Mouse (Mus musculus): ENCODE data around the gene Tiam2. TPM values are rescaled to one million over a fixed set of nuclear protein-coding genes. Genes with fewer than 3 reads are reported as not detected.

The Tiam2 gene
- polyA plus RNA-seq, 1 experiment from 2014 or later: 20.6 TPM

DNA sequence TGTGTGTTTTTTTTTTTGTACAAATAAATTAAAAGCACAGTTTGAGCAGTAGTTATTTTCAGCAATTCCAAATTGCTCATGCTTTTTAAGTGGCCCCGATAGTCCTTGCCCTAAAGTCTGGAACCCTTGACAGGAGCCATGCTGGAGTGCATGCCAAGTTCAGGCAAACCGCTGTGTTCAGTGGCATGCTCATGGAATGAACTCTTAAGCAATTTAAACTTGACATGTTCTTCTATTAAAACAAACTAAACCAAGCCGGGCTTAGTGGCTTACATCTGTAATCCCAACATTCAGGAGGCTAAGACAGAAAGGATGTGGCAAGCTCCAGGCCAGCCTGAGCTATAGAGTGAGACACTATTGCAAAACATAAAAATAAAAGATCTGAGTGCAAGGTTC is 11.8 kb upstream of the Tiam2 start:
- Histone ChIP-seq H3K27me3 (no peaks in the 10 kb centered on the region), H3K4me1 (replicated peaks) (0 out of 2 replicates have a peak, but pooled peaks cover 2% of the 10 kb centered on the region), H3K9me3 (peaks cover 6% of the 10 kb centered on the region; the same call in 1 of the 2 replicates), H3K27ac (peak overlapping the region; percentile 35; the same call in 1 of the 2 replicates), H3K9ac (replicated peaks) (peak overlapping the region; percentile 45; the same call in 1 of the 2 replicates), H3K4me2 (peak overlapping the region; percentile 57), H3K4me3 (replicated peaks) (peak overlapping the region; percentile 35), H3K36me3 (no peaks in the 10 kb centered on the region)
- ATAC-seq (ENCODE audit: insufficient number of reproducible peaks, insufficient read depth, low FRiP score, low TSS enrichment, low read depth): peak; percentile 23; the same call in 1 of the 2 replicates
- WGBS: 39% methylated on average over 3 of the region's 3 CpGs

DNA sequence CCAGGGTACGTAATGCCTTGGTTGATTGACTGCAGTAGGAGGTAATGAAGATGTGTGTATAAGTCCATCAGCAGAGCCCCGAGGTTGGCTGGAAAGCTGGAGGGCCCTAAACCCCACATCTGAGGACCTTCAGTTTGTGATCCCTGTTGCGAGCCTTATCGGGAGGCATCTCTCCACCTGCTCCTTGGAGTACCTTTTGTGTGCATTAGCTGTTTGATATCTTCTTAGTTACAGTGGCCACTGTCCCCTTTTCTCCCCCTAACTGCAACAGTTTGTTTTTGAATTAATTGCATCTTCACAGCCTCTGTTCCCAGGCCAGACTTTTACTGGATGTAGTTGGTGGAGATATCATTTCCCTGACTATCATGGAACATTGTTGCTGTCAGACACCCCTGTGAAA is 10.8 kb upstream of the Tiam2 start:
- Histone ChIP-seq H3K27ac (no peak overlapping the region), H3K4me2 (no peak overlapping the region), H3K36me3 (no peaks in the 10 kb centered on the region), H3K9me3 (peaks cover 6% of the 10 kb centered on the region; the same call in 1 of the 2 replicates), H3K4me3 (replicated peaks) (no peak overlapping the region), H3K27me3 (no peaks in the 10 kb centered on the region), H3K9ac (replicated peaks) (no peak overlapping the region), H3K4me1 (replicated peaks) (0 out of 2 replicates have a peak, but pooled peaks cover 2% of the 10 kb centered on the region)
- ATAC-seq (ENCODE audit: insufficient number of reproducible peaks, insufficient read depth, low FRiP score, low TSS enrichment, low read depth): no peak
- WGBS: 82% methylated on average over 4 of the region's 4 CpGs

DNA sequence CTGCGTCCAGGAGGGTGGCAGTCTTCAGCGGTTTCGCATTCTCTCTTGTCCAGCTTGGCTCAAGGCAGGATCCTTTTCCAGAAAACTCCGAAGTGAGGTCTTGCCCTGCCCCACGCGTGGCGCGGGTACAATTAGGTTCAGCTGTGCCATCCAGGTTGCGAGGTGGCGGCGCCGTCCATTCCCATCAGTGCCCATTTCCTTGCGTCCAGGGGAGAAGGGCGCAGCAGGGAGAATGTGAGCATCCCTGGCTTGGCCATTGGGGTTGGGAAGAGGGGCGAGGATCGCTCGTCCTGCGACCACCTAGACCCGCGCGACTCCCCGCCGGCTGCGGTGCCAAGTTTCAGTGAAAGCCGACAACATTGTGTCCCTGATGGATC is 518 bp downstream of the Tiam2 start:
- H3K4me2 ChIP-seq: peak overlapping the region; percentile 85
- no peak for ATAC-seq (ENCODE audit: insufficient number of reproducible peaks, insufficient read depth, low FRiP score, low TSS enrichment, low read depth)
- WGBS: under 1% methylated on average over 25 of the region's 25 CpGs
- peaks cover 15% of the 10 kb centered on the region for H3K27me3 ChIP-seq
- peaks cover 25% of the 10 kb centered on the region for H3K4me1 ChIP-seq (replicated peaks)
- peak overlapping the region; percentile 67 for H3K4me3 ChIP-seq (replicated peaks)
- H3K27ac ChIP-seq: 0 out of 2 replicates have a peak overlapping the region, but pooled peaks have one; percentile 62
- no peaks in the 10 kb centered on the region for H3K36me3 ChIP-seq
- H3K9ac ChIP-seq (replicated peaks): peak overlapping the region; percentile 75
- H3K9me3 ChIP-seq: no peaks in the 10 kb centered on the region

DNA sequence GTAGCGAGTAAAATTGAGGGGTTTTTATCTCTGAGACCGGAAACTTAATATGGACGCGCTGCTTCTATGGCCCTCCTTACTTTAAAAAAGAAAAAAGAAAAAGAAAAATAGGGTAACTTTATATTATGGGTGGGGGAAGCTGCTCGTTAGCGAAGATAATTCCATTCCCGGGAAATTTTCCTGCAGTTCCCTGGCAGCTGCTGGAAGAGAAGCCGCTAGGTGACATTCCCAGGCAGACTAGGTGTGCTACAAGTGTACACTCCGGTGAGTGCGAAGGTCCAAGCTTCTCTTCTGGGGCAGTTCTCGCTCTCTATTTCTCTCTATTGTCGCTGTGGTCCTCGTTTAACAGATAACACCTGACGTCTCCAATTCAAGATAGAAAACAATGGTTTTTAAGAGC is 962 bp downstream of the Tiam2 start:
- H3K9me3 ChIP-seq: no peaks in the 10 kb centered on the region
- no peak overlapping the region for H3K27ac ChIP-seq
- WGBS: 5% methylated on average over 14 of the region's 14 CpGs
- peaks cover 15% of the 10 kb centered on the region for H3K27me3 ChIP-seq
- no peak for ATAC-seq (ENCODE audit: insufficient number of reproducible peaks, insufficient read depth, low FRiP score, low TSS enrichment, low read depth)
- peak overlapping the region; percentile 75 for H3K9ac ChIP-seq (replicated peaks)
- H3K4me2 ChIP-seq: peak overlapping the region; percentile 85
- H3K4me1 ChIP-seq (replicated peaks): peaks cover 30% of the 10 kb centered on the region
- H3K4me3 ChIP-seq (replicated peaks): peak overlapping the region; percentile 67
- H3K36me3 ChIP-seq: no peaks in the 10 kb centered on the region

DNA sequence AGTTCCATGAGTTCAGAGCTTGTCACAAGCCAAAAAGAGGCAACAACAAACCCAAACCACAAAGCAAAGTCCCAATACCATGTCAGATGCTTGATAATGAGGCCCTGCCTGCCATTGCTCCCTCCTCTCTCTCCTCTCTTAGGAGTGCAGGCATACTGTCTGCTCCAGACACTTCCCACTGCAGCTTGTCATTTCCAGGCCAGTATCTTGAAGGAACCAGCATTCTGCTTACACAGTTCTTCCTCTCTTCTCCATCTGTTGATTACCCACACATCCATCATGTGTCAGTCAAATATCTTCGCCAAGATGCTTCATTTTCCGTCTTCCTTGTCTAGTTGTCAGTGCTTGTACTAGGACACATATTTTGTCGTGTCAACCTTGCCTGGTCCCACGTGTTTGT is 2.4 kb downstream of the Tiam2 start:
- Histone ChIP-seq H3K9me3 (no peaks in the 10 kb centered on the region), H3K9ac (replicated peaks) (no peak overlapping the region), H3K27me3 (peaks cover 15% of the 10 kb centered on the region), H3K27ac (no peak overlapping the region), H3K36me3 (no peaks in the 10 kb centered on the region), H3K4me1 (replicated peaks) (peaks cover 34% of the 10 kb centered on the region), H3K4me2 (no peak overlapping the region), H3K4me3 (replicated peaks) (no peak overlapping the region)
- WGBS: 83% methylated on average over 4 of the region's 4 CpGs
- ATAC-seq (ENCODE audit: insufficient number of reproducible peaks, insufficient read depth, low FRiP score, low TSS enrichment, low read depth): no peak

DNA sequence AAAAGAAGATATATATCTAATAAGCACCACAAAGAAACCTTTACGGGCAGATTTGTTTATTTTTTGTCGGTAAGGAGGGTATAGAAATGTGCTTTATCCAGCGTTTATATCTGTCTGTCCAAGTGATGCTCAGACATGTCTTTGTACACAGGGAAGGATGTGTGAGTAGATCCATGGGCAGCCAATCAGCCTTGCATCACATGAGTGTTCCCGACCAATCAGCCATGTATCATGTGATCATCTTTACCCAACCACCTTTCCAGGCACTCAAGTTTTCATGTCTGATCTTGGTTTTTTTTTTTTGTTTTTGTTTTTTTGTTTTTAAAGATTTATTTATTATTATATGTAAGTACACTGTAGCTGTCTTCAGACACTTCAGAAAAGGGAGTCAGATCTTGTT is 3.1 kb downstream of the Tiam2 start:
- Histone ChIP-seq H3K9me3 (no peaks in the 10 kb centered on the region), H3K4me1 (replicated peaks) (peaks cover 34% of the 10 kb centered on the region), H3K27me3 (peaks cover 15% of the 10 kb centered on the region), H3K36me3 (no peaks in the 10 kb centered on the region), H3K27ac (no peak overlapping the region), H3K4me2 (no peak overlapping the region), H3K9ac (replicated peaks) (no peak overlapping the region), H3K4me3 (replicated peaks) (no peak overlapping the region)
- ATAC-seq (ENCODE audit: insufficient number of reproducible peaks, insufficient read depth, low FRiP score, low TSS enrichment, low read depth): no peak
- WGBS: 93% methylated on average over 4 of the region's 4 CpGs

DNA sequence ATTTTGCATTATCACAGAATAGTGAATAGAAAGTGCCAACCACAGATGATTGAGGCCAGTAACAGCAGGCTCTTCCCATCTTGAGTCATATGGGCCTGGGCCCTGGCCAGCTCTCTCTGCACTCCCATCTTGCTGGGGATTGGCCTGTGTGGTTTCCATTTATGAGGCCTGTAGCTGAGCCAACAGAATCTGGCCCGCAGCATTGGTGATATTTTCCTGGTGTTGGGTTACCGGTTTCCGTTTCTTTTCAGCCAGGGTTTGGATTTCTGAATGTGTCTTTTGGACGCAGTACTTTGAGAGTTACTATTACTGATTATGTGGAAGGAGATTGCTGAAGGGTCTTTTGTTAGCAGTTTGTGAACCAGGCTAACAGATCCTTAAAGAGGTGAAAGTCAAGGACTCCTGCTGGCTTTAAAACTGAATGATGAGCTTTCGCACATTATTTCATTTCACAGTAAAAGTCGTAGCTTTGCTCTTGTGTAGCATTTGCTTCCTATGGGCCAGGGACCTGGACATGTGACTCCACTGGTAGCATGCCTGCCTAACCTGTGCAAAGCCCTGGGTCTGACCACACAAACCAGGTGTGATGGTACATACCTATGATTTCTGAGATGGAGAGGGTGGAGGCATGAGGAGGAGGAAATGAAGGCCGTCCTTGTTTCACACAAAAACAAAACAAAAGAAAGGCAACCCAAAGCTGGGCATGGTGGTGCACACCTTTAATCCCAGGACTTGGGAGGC is 5.5 kb downstream of the Tiam2 start:
- Histone ChIP-seq H3K36me3 (no peaks in the 10 kb centered on the region), H3K9ac (replicated peaks) (no peak overlapping the region), H3K9me3 (no peaks in the 10 kb centered on the region), H3K27ac (peak overlapping the region; percentile 87), H3K4me2 (peak overlapping the region; percentile 19; the same call in 1 of the 2 replicates), H3K4me1 (replicated peaks) (peaks cover 32% of the 10 kb centered on the region), H3K27me3 (peaks cover 12% of the 10 kb centered on the region), H3K4me3 (replicated peaks) (no peak overlapping the region)
- peak; percentile 75 for ATAC-seq (ENCODE audit: insufficient number of reproducible peaks, insufficient read depth, low FRiP score, low TSS enrichment, low read depth)
- 50% methylated on average over 7 of the region's 7 CpGs for WGBS

DNA sequence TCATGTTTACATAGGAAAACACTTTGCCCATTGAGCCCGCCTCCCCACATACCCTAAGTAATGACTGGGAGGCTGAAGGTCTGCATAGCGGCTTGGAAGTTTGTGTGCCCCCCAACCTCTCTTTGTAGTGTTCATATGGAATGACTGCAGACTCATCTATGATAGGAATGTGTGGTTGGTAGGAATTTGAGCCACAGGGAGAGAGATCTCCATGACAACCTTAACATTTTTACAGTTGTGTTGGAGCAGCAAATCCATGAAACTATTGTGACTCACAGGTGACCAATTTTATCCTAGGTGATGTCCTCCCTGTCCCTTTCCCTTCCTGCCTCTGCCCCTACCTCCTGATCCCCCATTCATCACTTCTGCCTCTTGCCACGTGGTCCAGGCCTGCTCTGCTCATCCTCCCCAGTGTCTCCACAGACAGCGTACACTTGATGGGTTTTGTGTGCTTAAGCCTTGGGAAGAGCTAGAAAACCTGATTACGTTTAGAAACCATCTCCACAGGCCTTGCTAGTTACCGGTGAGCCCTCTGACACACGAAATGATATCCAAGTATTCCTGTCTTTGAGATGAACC is 9.9 kb downstream of the Tiam2 start:
- 82% methylated on average over 7 of the region's 7 CpGs for WGBS
- peaks cover 40% of the 10 kb centered on the region for H3K4me1 ChIP-seq (replicated peaks)
- no peak overlapping the region for H3K4me3 ChIP-seq (replicated peaks)

DNA sequence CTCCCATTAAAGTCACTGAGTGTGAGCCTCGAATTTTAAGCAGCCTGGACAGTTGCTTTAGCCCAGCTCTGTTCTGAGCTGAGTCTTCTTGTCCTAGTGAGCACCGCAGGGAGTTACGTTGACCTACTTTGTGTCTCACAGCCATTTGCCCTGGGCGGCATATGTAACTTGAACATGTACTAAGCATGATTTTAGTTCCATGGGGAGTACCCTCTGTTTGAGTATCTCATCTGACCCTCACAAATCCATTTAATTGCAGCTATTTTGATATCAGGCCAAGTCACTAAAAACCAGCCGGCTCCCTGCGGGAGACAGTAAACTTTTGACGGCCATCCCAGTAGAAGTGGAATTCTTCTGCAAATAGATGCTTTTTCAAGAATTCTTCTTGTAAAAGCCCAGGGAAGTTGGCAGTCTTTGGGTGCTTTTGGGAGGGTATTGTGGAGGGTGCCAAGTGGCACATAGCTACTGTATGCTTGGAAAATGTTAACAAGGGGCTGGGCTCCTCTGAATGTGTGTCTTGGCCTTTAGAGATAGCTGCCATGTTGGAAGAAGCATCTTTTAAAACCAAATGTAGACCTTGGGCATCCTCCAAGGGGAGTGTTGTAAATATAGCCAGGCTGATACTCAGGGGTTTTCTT is 10.6 kb downstream of the Tiam2 start:
- Histone ChIP-seq H3K36me3 (no peaks in the 10 kb centered on the region), H3K4me1 (replicated peaks) (peaks cover 33% of the 10 kb centered on the region), H3K27me3 (no peaks in the 10 kb centered on the region), H3K9ac (replicated peaks) (no peak overlapping the region), H3K4me2 (no peak overlapping the region), H3K27ac (no peak overlapping the region), H3K4me3 (replicated peaks) (no peak overlapping the region), H3K9me3 (no peaks in the 10 kb centered on the region)
- ATAC-seq (ENCODE audit: insufficient number of reproducible peaks, insufficient read depth, low FRiP score, low TSS enrichment, low read depth): no peak
- WGBS: 72% methylated on average over 7 of the region's 7 CpGs

More for the DNA sequence above, 9.9 kb downstream of the Tiam2 start:
- no peak for ATAC-seq (ENCODE audit: insufficient number of reproducible peaks, insufficient read depth, low FRiP score, low TSS enrichment, low read depth)
- Histone ChIP-seq H3K4me2 (no peak overlapping the region), H3K36me3 (no peaks in the 10 kb centered on the region), H3K27ac (no peak overlapping the region), H3K27me3 (no peaks in the 10 kb centered on the region), H3K9ac (replicated peaks) (no peak overlapping the region), H3K9me3 (no peaks in the 10 kb centered on the region)

DNA sequence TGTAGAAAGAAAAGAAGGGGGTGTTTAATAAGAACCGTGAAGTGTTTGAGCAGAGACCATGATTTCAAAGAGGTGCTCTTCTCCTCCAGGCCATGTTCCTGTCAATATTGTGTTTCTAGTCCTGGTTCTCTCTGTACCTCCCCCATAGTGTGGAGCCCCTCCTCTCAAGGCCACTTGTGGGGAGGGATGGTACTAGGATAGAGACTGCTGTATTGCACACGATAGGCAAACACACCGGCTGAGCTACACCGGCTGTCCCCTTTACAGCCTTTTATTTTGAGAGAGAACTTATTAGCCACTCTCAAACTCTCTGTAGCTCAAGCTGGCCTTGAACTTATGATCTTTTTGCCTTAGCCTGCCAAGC is 11.1 kb downstream of the Tiam2 start:
- Histone ChIP-seq H3K4me3 (replicated peaks) (no peak overlapping the region), H3K9me3 (no peaks in the 10 kb centered on the region), H3K27ac (no peak overlapping the region), H3K9ac (replicated peaks) (no peak overlapping the region), H3K36me3 (no peaks in the 10 kb centered on the region), H3K27me3 (no peaks in the 10 kb centered on the region), H3K4me1 (replicated peaks) (peaks cover 30% of the 10 kb centered on the region), H3K4me2 (no peak overlapping the region)
- ATAC-seq (ENCODE audit: insufficient number of reproducible peaks, insufficient read depth, low FRiP score, low TSS enrichment, low read depth): no peak
- WGBS: 57% methylated on average over 4 of the region's 4 CpGs

DNA sequence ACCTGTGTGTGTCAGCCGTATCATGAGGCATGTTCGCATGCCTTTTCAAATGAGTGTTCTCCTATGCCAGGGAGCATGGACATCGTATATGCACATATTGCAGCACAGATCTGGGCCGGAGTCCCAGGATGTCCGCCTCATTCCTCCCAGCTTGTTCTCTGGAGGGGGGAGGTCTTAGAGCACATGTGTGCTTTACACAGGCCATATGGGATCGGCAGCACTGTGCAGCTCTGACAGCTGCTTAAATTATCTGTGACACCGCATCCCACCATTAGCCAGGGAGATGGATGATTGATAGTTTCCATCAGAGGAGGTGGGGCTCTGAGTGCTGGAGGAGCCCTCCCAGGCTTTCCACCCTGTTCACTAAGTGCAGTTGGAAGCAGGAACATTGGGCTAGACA is 12.4 kb downstream of the Tiam2 start:
- Histone ChIP-seq H3K36me3 (no peaks in the 10 kb centered on the region), H3K9ac (replicated peaks) (no peak overlapping the region), H3K27ac (peak overlapping the region; percentile 29; the same call in 1 of the 2 replicates), H3K4me3 (replicated peaks) (no peak overlapping the region), H3K4me1 (replicated peaks) (peaks cover 26% of the 10 kb centered on the region), H3K4me2 (0 out of 2 replicates have a peak overlapping the region, but pooled peaks have one; percentile 1), H3K27me3 (no peaks in the 10 kb centered on the region), H3K9me3 (no peaks in the 10 kb centered on the region)
- ATAC-seq (ENCODE audit: insufficient number of reproducible peaks, insufficient read depth, low FRiP score, low TSS enrichment, low read depth): no peak; the same call in 1 of the 2 replicates
- 42% methylated on average over 7 of the region's 7 CpGs for WGBS

All from limb, embryonic 12.5 days (tissue).